Mouse (Mus musculus): Measurements from ENCODE around the gene Tiam2.

GRCm38 (mm10) chr17:3336161-3336739 lies 9.9 kb downstream of the Tiam2 start:
- no peak for TF ChIP-seq CTCF (IDR thresholded peaks at IDR 0.05; ENCODE audit: low read depth)
- TF ChIP-seq EP300 (IDR thresholded peaks at IDR 0.05; ENCODE audit: low read depth) = no peak

All from liver, postnatal 0 days (tissue).